Mouse (Mus musculus) liver, postnatal 0 days (tissue): ENCODE measurements at regions not wholly inside any gene's neighbourhood (a gene's known extent, or its start where the extent isn't known, plus 50 kb on each side); places are given as distances from the start of the nearest gene placed in this dataset.
"Not testable (repeated sequence)": the region's sequence is repeated elsewhere in the genome, so short reads cannot be mapped to it uniquely, and the experiment has no call there.

ENCODE experiments used
- ATAC-seq: fragments of 200-750 bp; cut with Nextera tagmentation; 2 replicates; pipeline ENCODE4 v1.8.0; 2017; ENCODE audit warnings: mild to moderate bottlenecking, moderate library complexity
- DNase-seq: peaks from one replicate; pipeline ENCODE4 v3.0.0-alpha.2; 2016
- H3K27ac ChIP-seq: fragments of 300-500 bp; sonication (generic); 2 replicates; pipeline ENCODE4 v1.5.1; 2014; ENCODE audit warnings: antibody characterized with exemption, moderate library complexity, mild to moderate bottlenecking, low read depth
- H3K27me3 ChIP-seq: fragments of 300-500 bp; sonication (generic); 2 replicates; pipeline ENCODE4 v1.6.1; 2014; ENCODE audit warnings: low read length, control low read depth, mixed read lengths; ENCODE audit not compliant: insufficient read depth
- H3K36me3 ChIP-seq: fragments of 300-500 bp; sonication (generic); replicated peaks from 2 replicates; pipeline ENCODE4 v1.6.1; 2014; ENCODE audit warnings: mild to moderate bottlenecking, control low read depth, low read length, moderate library complexity, mixed read lengths; ENCODE audit not compliant: insufficient read depth
- H3K4me1 ChIP-seq: fragments of 300-500 bp; sonication (generic); 2 replicates; pipeline ENCODE4 v1.6.1; 2014; ENCODE audit warnings: antibody characterized with exemption, mild to moderate bottlenecking, control low read depth; ENCODE audit not compliant: insufficient read depth
- H3K4me2 ChIP-seq: fragments of 300-500 bp; sonication (generic); 2 replicates; pipeline ENCODE4 v1.6.1; 2014; ENCODE audit warnings: low read depth, mild to moderate bottlenecking, low read length, moderate library complexity, mixed read lengths
- H3K4me3 ChIP-seq: fragments of 300-500 bp; sonication (generic); 2 replicates; pipeline ENCODE4 v1.5.1; 2014; ENCODE audit warnings: low read depth, low read length
- H3K9ac ChIP-seq: fragments of 300-500 bp; sonication (generic); replicated peaks from 2 replicates; pipeline ENCODE4 v1.6.1; 2014; ENCODE audit warnings: mild to moderate bottlenecking, moderate library complexity
- H3K9me3 ChIP-seq: fragments of 300-500 bp; sonication (generic); 2 replicates; pipeline ENCODE4 v1.6.1; 2016; ENCODE audit warnings: mild to moderate bottlenecking, control low read depth, low read length, mixed read lengths
- CTCF ChIP-seq: sonication (generic); IDR thresholded peaks from 2 replicates; pipeline ENCODE4 v1.5.1; 2016; ENCODE audit warnings: antibody characterized with exemption, low read depth
- EP300 ChIP-seq: IDR thresholded peaks from 2 replicates; pipeline ENCODE4 v1.6.1; 2016; ENCODE audit warnings: antibody characterized with exemption, low read depth, mild to moderate bottlenecking
- WGBS: fragments of 180-500 bp; shearing (Covaris S2); extraction: QIAGEN DNeasy Blood & Tissue Kit; methylation state at CpG from one replicate; pipeline ENCODE4 v1.1.7; 2014; ENCODE audit not compliant: insufficient replicate concordance; 5-methylcytosine and 5-hydroxymethylcytosine counted together

DNA sequence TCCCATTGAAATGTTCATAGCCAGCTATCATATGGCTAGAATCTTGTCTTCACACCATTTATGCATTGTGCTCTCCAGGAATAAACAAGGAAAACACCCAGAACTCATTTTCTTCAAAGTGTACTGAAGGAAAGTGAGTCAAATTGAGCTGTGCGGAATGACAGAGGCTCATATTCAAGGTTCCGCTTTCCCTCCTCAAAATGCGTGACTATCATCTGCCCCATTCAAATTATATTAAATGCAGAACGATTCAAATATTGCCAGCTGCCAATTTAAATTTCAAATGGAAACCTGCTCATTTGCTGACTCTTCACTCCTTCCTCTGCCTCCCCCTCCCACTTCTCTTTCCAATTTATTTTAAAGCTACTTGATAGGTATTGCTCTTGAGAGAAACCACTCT, 384.2 kb upstream of the Dpp10 start:
- H3K4me2 ChIP-seq = no peak overlapping the region
- H3K27me3 ChIP-seq = no peaks in the 10 kb centered on the region

DNA sequence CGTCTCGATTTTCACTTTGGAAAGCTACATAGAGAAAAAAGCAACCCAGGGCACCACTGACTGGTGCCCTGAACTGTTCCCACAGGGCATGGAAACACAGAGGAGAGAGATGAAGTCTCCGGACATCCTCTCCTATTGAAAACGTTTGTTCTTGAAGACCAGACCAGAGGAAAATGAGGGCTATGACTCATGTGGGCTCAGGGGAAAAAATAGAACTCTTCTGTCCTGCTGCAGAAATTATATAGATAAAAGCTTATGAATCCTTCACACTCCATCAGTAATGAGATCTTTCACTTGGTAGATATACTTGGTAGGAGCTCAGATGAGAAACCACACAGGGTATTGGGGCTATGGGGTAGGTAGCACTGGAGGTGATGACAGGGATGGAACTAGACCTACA, 371.4 kb upstream of the Dpp10 start:
- ATAC-seq (no peak), DNase-seq (no peak)
- Histone ChIP-seq H3K9ac (no peak overlapping the region), H3K9me3 (no peaks in the 10 kb centered on the region), H3K4me2 (no peak overlapping the region), H3K36me3 (no peaks in the 10 kb centered on the region), H3K27me3 (no peaks in the 10 kb centered on the region), H3K4me3 (no peak overlapping the region), H3K27ac (no peak overlapping the region), H3K4me1 (no peaks in the 10 kb centered on the region)
- 60% methylated on average over 4 of the region's 4 CpGs for WGBS
- TF ChIP-seq CTCF = no peak

More for the DNA sequence above, 384.2 kb upstream of the Dpp10 start:
- WGBS = 80% methylated on average over 4 of the region's 4 CpGs
- Histone ChIP-seq H3K36me3 (no peaks in the 10 kb centered on the region), H3K9ac (no peak overlapping the region), H3K27ac (no peak overlapping the region), H3K4me1 (no peaks in the 10 kb centered on the region), H3K9me3 (no peaks in the 10 kb centered on the region), H3K4me3 (no peak overlapping the region)
- no peak for TF ChIP-seq CTCF
- TF ChIP-seq EP300 = no peak
- DNase-seq (no peak), ATAC-seq (no peak)

DNA sequence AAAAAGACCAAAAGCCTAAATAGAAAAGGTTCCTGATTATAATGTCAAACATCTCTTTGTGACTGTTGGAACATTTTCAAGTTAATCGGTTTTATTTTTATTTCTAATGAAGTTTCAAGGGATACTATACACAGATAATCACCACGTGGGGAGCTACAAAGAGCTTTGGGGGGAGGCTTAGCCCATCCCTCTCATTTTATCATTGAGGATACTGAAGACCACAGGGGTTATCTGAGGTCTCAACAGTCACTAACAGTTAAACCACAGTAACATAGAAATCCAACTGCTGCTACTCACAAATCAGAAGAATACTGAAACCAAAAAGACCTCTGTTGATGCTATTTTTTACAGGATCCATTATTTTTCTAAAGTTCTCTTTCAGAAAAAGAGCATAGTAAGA, 364.9 kb upstream of the Dpp10 start:
- 43% methylated on average over 2 of the region's 2 CpGs for WGBS
- no peaks in the 10 kb centered on the region for H3K27me3 ChIP-seq
- no peak overlapping the region for H3K27ac ChIP-seq
- ATAC-seq (no peak), DNase-seq (no peak)
- H3K9ac ChIP-seq = no peak overlapping the region
- no peak for TF ChIP-seq EP300
- no peak for TF ChIP-seq CTCF
- H3K36me3 ChIP-seq = no peaks in the 10 kb centered on the region
- H3K4me3 ChIP-seq = no peak overlapping the region
- H3K4me1 ChIP-seq = no peaks in the 10 kb centered on the region
- no peak overlapping the region for H3K4me2 ChIP-seq
- H3K9me3 ChIP-seq = no peaks in the 10 kb centered on the region

DNA sequence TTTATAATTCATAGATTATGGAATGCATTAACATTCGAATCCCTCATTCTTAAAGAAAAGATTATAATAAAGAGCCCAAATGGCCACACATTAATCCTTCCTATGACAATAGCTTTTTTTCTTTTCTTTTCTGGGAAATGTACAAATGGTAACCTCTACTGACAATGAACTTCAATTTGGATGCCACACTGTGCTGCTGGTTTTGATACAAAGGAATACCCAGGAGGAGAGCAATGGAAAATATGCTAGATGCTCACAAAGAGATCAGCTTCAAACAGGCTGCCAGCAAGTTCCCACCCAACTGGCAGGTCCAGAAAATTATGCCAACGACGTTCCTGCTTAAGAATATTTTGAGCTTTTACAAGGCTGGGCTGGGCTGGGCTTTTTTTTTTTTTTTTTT, 364.4 kb upstream of the Dpp10 start:
- WGBS = 67% methylated on average over 3 of the region's 3 CpGs
- no peak for DNase-seq
- no peak overlapping the region for H3K4me2 ChIP-seq
- no peak for ATAC-seq
- no peaks in the 10 kb centered on the region for H3K36me3 ChIP-seq
- H3K27ac ChIP-seq = no peak overlapping the region
- H3K27me3 ChIP-seq = no peaks in the 10 kb centered on the region
- no peak for TF ChIP-seq EP300
- TF ChIP-seq CTCF = no peak
- H3K4me3 ChIP-seq = no peak overlapping the region
- no peak overlapping the region for H3K9ac ChIP-seq
- H3K9me3 ChIP-seq = no peaks in the 10 kb centered on the region
- no peaks in the 10 kb centered on the region for H3K4me1 ChIP-seq

DNA sequence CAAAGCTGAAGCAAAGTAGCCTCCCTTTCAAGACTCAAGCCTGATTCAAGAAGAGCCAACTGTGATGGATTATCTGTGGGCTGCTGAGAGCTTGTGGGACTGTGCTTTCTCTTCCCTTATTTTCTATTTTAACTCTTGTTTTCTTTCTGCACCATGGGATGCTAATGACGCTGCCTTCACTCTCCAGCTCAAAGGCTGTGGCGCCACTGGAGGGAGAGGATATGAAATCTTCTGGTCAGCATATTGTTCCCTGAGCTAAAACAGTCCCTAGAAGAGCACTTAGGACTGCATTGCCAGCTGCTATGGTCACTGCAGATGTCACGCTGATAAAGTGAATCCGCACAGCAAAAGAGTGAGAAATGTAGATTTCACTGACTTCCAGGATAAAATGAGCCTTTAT, 324.2 kb upstream of the Dpp10 start:
- H3K27ac ChIP-seq = no peak overlapping the region
- H3K27me3 ChIP-seq = no peaks in the 10 kb centered on the region
- no peak overlapping the region for H3K4me2 ChIP-seq
- no peak overlapping the region for H3K4me3 ChIP-seq
- WGBS = 42% methylated on average over 4 of the region's 4 CpGs
- ATAC-seq (no peak), DNase-seq (no peak)
- H3K36me3 ChIP-seq = no peaks in the 10 kb centered on the region
- no peaks in the 10 kb centered on the region for H3K4me1 ChIP-seq
- no peak overlapping the region for H3K9ac ChIP-seq
- H3K9me3 ChIP-seq = no peaks in the 10 kb centered on the region
- TF ChIP-seq CTCF (no peak), EP300 (no peak)

DNA sequence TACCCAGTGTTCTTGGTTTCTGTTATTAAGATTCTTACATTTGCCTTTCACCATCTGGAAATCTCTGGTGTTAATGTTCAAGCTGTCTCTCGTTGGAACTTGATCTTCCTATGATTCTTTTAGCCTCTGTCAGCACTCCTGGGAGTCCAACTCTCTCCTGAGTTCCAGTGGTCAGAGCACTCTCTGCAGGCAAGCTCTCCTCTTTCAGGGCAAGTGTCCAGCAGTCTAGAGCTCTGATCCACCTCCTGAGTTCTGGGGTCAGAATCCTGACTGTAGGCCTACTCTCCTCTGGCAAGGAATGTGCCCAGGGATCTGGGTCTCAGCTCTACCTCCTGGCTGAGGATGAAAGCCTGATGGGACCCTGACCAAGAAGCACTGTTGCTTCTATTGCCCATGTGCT, 303.1 kb upstream of the Dpp10 start:
- not testable (repeated sequence) for H3K4me2 ChIP-seq, H3K27ac ChIP-seq, H3K4me1 ChIP-seq, H3K4me3 ChIP-seq, ATAC-seq, H3K36me3 ChIP-seq, H3K9me3 ChIP-seq, DNase-seq, H3K27me3 ChIP-seq, H3K9ac ChIP-seq
- WGBS = 37% methylated on average over 1 of the region's 1 CpGs

DNA sequence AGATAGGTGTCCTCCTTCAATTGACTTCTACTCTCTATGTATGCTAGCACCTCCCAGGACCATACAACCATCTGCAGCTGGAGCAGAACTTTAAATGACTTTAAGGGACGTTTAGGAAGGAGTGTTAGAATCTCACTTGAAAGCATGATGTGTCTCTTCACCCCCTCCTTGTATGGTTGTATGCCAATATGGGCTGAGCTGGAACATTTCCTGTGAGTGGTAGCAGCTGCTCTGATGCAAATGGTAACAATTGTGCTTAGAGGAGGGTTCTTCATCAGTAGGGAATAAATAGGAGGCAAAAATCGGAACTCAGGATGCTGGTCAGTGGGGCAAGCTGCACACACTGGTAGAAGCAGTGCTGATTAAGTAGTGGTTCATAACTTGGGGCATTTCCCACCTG, 294.1 kb upstream of the Dpp10 start:
- no peak overlapping the region for H3K27ac ChIP-seq
- DNase-seq (no peak), ATAC-seq (no peak)
- TF ChIP-seq CTCF (no peak), EP300 (no peak)
- no peak overlapping the region for H3K4me3 ChIP-seq
- no peaks in the 10 kb centered on the region for H3K36me3 ChIP-seq
- no peaks in the 10 kb centered on the region for H3K27me3 ChIP-seq
- no peaks in the 10 kb centered on the region for H3K9me3 ChIP-seq
- WGBS = 59% methylated on average over 2 of the region's 2 CpGs
- H3K4me2 ChIP-seq = no peak overlapping the region
- H3K4me1 ChIP-seq = no peaks in the 10 kb centered on the region
- H3K9ac ChIP-seq = no peak overlapping the region
